Mouse (Mus musculus): Measurements from ENCODE around the gene Arhgef39. TPM values are rescaled to one million over a fixed set of nuclear protein-coding genes. Genes with fewer than 3 reads are reported as not detected.

Arhgef39 gene
- polyA plus RNA-seq, 1 experiment from 2014 or later = 51.8 TPM

- no peak for DNase-seq
- Histone ChIP-seq H3K9me3 (ENCODE audit: low read depth, low read length) (no peaks in the 10 kb centered on the region), H3K4me2 (no peak overlapping the region), H3K4me3 (ENCODE audit: low read depth, low read length) (no peak overlapping the region), H3K9ac (no peak overlapping the region), H3K4me1 (ENCODE audit: insufficient read depth) (no peaks in the 10 kb centered on the region), H3K27me3 (ENCODE audit: insufficient read depth, low read length) (no peaks in the 10 kb centered on the region), H3K36me3 (ENCODE audit: insufficient read depth) (no peaks in the 10 kb centered on the region), H3K27ac (ENCODE audit: low read depth) (no peak overlapping the region)
- no peak for ATAC-seq (ENCODE audit: insufficient read depth)
- WGBS = 83% methylated on average over 6 of the region's 6 CpGs
- no peak for TF ChIP-seq CTCF (IDR thresholded peaks at IDR 0.05; ENCODE audit: low read depth)
These were observed 33.6 kb downstream of the Arhgef39 start for GRCm38 (mm10) chr4:43465935-43466334.

GRCm38 (mm10) chr4:43463102-43463501, 36.4 kb downstream of the Arhgef39 start:
- ATAC-seq (ENCODE audit: insufficient read depth) (no peak), DNase-seq (no peak)
- Histone ChIP-seq H3K4me2 (no peak overlapping the region), H3K36me3 (ENCODE audit: insufficient read depth) (no peaks in the 10 kb centered on the region), H3K27ac (ENCODE audit: low read depth) (no peak overlapping the region), H3K4me3 (ENCODE audit: low read depth, low read length) (no peak overlapping the region), H3K9me3 (ENCODE audit: low read depth, low read length) (no peaks in the 10 kb centered on the region), H3K27me3 (ENCODE audit: insufficient read depth, low read length) (no peaks in the 10 kb centered on the region), H3K9ac (no peak overlapping the region), H3K4me1 (ENCODE audit: insufficient read depth) (no peaks in the 10 kb centered on the region)
- no peak for TF ChIP-seq CTCF (IDR thresholded peaks at IDR 0.05; ENCODE audit: low read depth)
- 84% methylated on average over 5 of the region's 5 CpGs for WGBS

DNA sequence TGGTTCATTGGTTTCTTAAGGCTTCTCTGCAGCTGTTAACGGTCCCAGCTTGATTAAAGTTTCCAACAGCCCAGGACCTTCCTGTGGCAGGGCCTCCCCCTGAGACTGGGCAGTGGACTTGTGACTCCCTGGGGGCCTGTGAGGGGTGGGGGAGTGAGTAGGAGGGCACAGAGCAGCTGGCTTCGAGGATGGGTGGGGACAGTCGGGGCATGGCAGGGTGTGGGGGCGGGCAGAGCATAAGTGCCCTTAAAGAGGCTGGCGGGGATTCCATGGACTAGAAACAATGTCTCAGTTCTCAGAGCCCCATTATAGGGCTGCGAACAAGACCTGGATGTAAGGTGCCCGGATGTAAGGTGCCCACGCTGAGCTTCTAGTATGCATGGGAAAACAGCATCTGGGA, 42.4 kb downstream of the Arhgef39 start:
- 17% methylated on average over 8 of the region's 8 CpGs for WGBS

GRCm38 (mm10) chr4:43456470-43456869, 43.0 kb downstream of the Arhgef39 start:
- Histone ChIP-seq H3K4me2 (no peak overlapping the region), H3K27ac (ENCODE audit: low read depth) (no peak overlapping the region), H3K9me3 (ENCODE audit: low read depth, low read length) (no peaks in the 10 kb centered on the region), H3K4me3 (ENCODE audit: low read depth, low read length) (no peak overlapping the region), H3K9ac (no peak overlapping the region), H3K36me3 (ENCODE audit: insufficient read depth) (no peaks in the 10 kb centered on the region), H3K4me1 (ENCODE audit: insufficient read depth) (no peaks in the 10 kb centered on the region), H3K27me3 (ENCODE audit: insufficient read depth, low read length) (peaks cover 26% of the 10 kb centered on the region)
- 24% methylated on average over 4 of the region's 4 CpGs for WGBS
- no peak for TF ChIP-seq CTCF (IDR thresholded peaks at IDR 0.05; ENCODE audit: low read depth)
- ATAC-seq (ENCODE audit: insufficient read depth) = no peak
- no peak for DNase-seq

More for the DNA sequence above, 42.4 kb downstream of the Arhgef39 start:
- Histone ChIP-seq H3K27ac (ENCODE audit: low read depth) (no peak overlapping the region), H3K9me3 (ENCODE audit: low read depth, low read length) (no peaks in the 10 kb centered on the region), H3K36me3 (ENCODE audit: insufficient read depth) (no peaks in the 10 kb centered on the region), H3K4me3 (ENCODE audit: low read depth, low read length) (no peak overlapping the region), H3K27me3 (ENCODE audit: insufficient read depth, low read length) (peaks cover 24% of the 10 kb centered on the region), H3K9ac (no peak overlapping the region), H3K4me2 (no peak overlapping the region), H3K4me1 (ENCODE audit: insufficient read depth) (no peaks in the 10 kb centered on the region)
- TF ChIP-seq CTCF (IDR thresholded peaks at IDR 0.05; ENCODE audit: low read depth) = no peak
- DNase-seq = peak; percentile 16
- ATAC-seq (ENCODE audit: insufficient read depth) = no peak

DNA sequence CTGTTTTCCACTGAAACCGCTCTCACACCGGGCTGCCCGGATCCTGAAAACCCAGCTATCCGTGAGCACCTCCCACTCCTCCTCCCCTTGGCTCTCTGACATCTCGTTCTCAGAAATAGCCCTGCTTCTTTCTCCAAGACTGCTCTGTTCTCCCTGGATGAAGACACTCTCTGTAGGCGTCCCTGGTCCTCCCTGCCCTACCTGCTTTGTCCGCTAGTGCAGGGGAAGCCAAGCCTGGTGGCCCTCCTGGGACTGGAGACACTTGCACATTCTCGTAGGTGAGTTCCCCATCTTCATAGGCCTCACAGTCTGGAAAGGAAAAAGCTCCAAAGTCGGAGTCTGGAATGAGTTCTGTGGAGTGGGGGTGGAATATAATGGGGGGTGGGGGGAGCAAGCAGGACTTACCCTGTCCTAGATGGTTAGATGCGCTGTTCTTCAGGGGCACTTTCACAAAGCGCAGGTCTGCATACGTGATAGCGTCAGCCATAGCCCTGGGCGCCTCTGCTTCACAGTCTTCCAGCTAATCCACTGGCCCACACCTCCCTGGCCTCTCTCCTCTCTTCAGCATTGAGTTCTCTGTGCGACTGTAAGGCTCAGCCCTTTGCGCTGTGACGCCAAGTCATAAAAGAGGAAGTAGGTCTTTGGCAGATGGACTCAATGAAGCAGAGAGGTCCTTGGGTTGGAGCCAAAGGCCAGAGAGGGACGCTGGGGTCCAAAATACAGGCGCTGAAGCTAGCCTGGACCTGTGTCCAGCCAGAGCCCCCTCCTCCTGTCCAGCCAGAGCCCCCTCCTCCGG, 45.3 kb downstream of the Arhgef39 start, which contains the start of gene Cd72:
Cd72 (minus strand) TSS at position 588 of the 796 bp plus-strand sequence.
- WGBS = 30% methylated on average over 20 of the region's 20 CpGs
- no peaks in the 10 kb centered on the region for H3K4me1 ChIP-seq (ENCODE audit: insufficient read depth)
- H3K36me3 ChIP-seq (ENCODE audit: insufficient read depth) = no peaks in the 10 kb centered on the region
- TF ChIP-seq CTCF (IDR thresholded peaks at IDR 0.05; ENCODE audit: low read depth) = peak; percentile 29; the same call in 1 of the 2 replicates
- peak within 1 kb of the TSS; percentile 44 for H3K4me2 ChIP-seq
- ATAC-seq (ENCODE audit: insufficient read depth) = peak; percentile 22; the same call in 1 of the 2 replicates
- peak within 1 kb of the TSS; percentile 15 for H3K4me3 ChIP-seq (ENCODE audit: low read depth, low read length)
- H3K9ac ChIP-seq = peak within 1 kb of the TSS; percentile 10; the same call in 1 of the 2 replicates
- DNase-seq = peak; percentile 37
- no peak within 1 kb of the TSS for H3K27ac ChIP-seq (ENCODE audit: low read depth)
- no peaks in the 10 kb centered on the region for H3K9me3 ChIP-seq (ENCODE audit: low read depth, low read length)
- H3K27me3 ChIP-seq (ENCODE audit: insufficient read depth, low read length) = peaks cover 26% of the 10 kb centered on the region

DNA sequence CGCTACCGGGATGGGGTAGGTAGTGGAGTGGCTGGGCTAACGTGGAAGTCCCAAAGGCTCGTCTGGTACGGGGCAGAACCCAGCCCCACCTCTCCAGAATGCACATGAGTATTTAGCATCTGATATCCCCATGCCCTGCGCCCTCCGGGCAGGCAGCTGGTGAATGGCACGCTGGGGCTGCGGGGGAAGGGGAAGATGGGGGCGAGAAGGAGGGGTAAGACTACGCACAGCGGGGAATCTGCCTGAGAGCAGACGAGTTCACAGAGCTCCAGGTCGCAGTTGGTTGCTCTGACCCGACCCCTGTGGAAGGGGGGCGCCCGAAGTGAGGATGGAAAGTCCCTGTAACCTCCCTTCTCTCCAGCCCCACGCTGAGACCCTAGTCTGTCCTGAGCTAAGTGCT, 46.1 kb downstream of the Arhgef39 start:
- Histone ChIP-seq H3K9ac (no peak overlapping the region), H3K4me3 (ENCODE audit: low read depth, low read length) (peak overlapping the region; percentile 15), H3K27me3 (ENCODE audit: insufficient read depth, low read length) (peaks cover 26% of the 10 kb centered on the region), H3K27ac (ENCODE audit: low read depth) (no peak overlapping the region), H3K36me3 (ENCODE audit: insufficient read depth) (peaks cover 3% of the 10 kb centered on the region), H3K4me1 (ENCODE audit: insufficient read depth) (no peaks in the 10 kb centered on the region), H3K4me2 (peak overlapping the region; percentile 44), H3K9me3 (ENCODE audit: low read depth, low read length) (no peaks in the 10 kb centered on the region)
- WGBS = 1% methylated on average over 18 of the region's 18 CpGs
- ATAC-seq (ENCODE audit: insufficient read depth) (no peak), DNase-seq (no peak)
- TF ChIP-seq CTCF (IDR thresholded peaks at IDR 0.05; ENCODE audit: low read depth) = no peak

- no peak overlapping the region for H3K4me3 ChIP-seq (ENCODE audit: low read depth, low read length)
- H3K9me3 ChIP-seq (ENCODE audit: low read depth, low read length) = no peaks in the 10 kb centered on the region
- no peak for TF ChIP-seq CTCF (IDR thresholded peaks at IDR 0.05; ENCODE audit: low read depth)
- H3K4me2 ChIP-seq = no peak overlapping the region
- no peaks in the 10 kb centered on the region for H3K4me1 ChIP-seq (ENCODE audit: insufficient read depth)
- H3K27me3 ChIP-seq (ENCODE audit: insufficient read depth, low read length) = peaks cover 26% of the 10 kb centered on the region
- no peak overlapping the region for H3K9ac ChIP-seq
- DNase-seq (peak; percentile 22), ATAC-seq (ENCODE audit: insufficient read depth) (no peak)
- 46% methylated on average over 11 of the region's 11 CpGs for WGBS
- H3K36me3 ChIP-seq (ENCODE audit: insufficient read depth) = peaks cover 14% of the 10 kb centered on the region
- H3K27ac ChIP-seq (ENCODE audit: low read depth) = no peak overlapping the region
These were observed 47.2 kb downstream of the Arhgef39 start for GRCm38 (mm10) chr4:43452315-43452714.
